Mouse (Mus musculus): ENCODE measurements at regions not wholly inside any gene's neighbourhood (a gene's known extent, or its start where the extent isn't known, plus 50 kb on each side); places are given as distances from the start of the nearest gene placed in this dataset.
A peak's percentile ranks its signal among the peaks of the same experiment; 100 is the strongest.

GRCm38 (mm10) chr17:47133785-47134184 is 123.4 kb upstream of the Ubr2 start:
- WGBS, result 85% methylated on average over 2 of the region's 2 CpGs
- H3K4me1 ChIP-seq (replicated peaks; ENCODE audit: control insufficient read depth, insufficient read depth, low read length), result no peaks in the 10 kb centered on the region
- no peaks in the 10 kb centered on the region for H3K9me3 ChIP-seq (ENCODE audit: control insufficient read depth, low read length)
- no peak overlapping the region for H3K4me2 ChIP-seq (ENCODE audit: low read depth, low read length, severe bottlenecking)
- H3K36me3 ChIP-seq (ENCODE audit: control insufficient read depth, insufficient read depth, low read length), result no peaks in the 10 kb centered on the region
- ATAC-seq (replicated peaks; ENCODE audit: low FRiP score) (no peak), DNase-seq (ENCODE audit: low spot score) (no peak)
- no peak overlapping the region for H3K4me3 ChIP-seq (ENCODE audit: low read depth, low read length)
- no peak overlapping the region for H3K27ac ChIP-seq (ENCODE audit: low read depth, low read length)
- H3K27me3 ChIP-seq (ENCODE audit: control insufficient read depth, insufficient read depth, low read length), result no peaks in the 10 kb centered on the region
- no peak overlapping the region for H3K9ac ChIP-seq (ENCODE audit: low read length)

GRCm38 (mm10) chr17:47127571-47127970 is 117.2 kb upstream of the Ubr2 start:
- DNase-seq (ENCODE audit: low spot score), result no peak
- H3K36me3 ChIP-seq (ENCODE audit: control insufficient read depth, insufficient read depth, low read length), result no peaks in the 10 kb centered on the region
- no peaks in the 10 kb centered on the region for H3K9me3 ChIP-seq (ENCODE audit: control insufficient read depth, low read length)
- H3K9ac ChIP-seq (ENCODE audit: low read length), result no peak overlapping the region
- H3K4me3 ChIP-seq (ENCODE audit: low read depth, low read length), result no peak overlapping the region
- 89% methylated on average over 3 of the region's 3 CpGs for WGBS
- no peak overlapping the region for H3K27ac ChIP-seq (ENCODE audit: low read depth, low read length)
- H3K4me2 ChIP-seq (ENCODE audit: low read depth, low read length, severe bottlenecking), result no peak overlapping the region
- H3K27me3 ChIP-seq (ENCODE audit: control insufficient read depth, insufficient read depth, low read length), result no peaks in the 10 kb centered on the region
- H3K4me1 ChIP-seq (replicated peaks; ENCODE audit: control insufficient read depth, insufficient read depth, low read length), result no peaks in the 10 kb centered on the region
- no peak for ATAC-seq (replicated peaks; ENCODE audit: low FRiP score)

GRCm38 (mm10) chr17:47123576-47123975 is 113.2 kb upstream of the Ubr2 start:
- Histone ChIP-seq H3K4me2 (ENCODE audit: low read depth, low read length, severe bottlenecking) (no peak overlapping the region), H3K9ac (ENCODE audit: low read length) (no peak overlapping the region), H3K9me3 (ENCODE audit: control insufficient read depth, low read length) (no peaks in the 10 kb centered on the region), H3K27ac (ENCODE audit: low read depth, low read length) (no peak overlapping the region), H3K4me3 (ENCODE audit: low read depth, low read length) (no peak overlapping the region), H3K4me1 (replicated peaks; ENCODE audit: control insufficient read depth, insufficient read depth, low read length) (no peaks in the 10 kb centered on the region), H3K36me3 (ENCODE audit: control insufficient read depth, insufficient read depth, low read length) (no peaks in the 10 kb centered on the region), H3K27me3 (ENCODE audit: control insufficient read depth, insufficient read depth, low read length) (no peaks in the 10 kb centered on the region)
- ATAC-seq (replicated peaks; ENCODE audit: low FRiP score) (no peak), DNase-seq (ENCODE audit: low spot score) (no peak)
- WGBS, result 91% methylated on average over 18 of the region's 18 CpGs

GRCm38 (mm10) chr17:47122221-47122620 is 111.9 kb upstream of the Ubr2 start:
- H3K27ac ChIP-seq (ENCODE audit: low read depth, low read length), result no peak overlapping the region
- no peaks in the 10 kb centered on the region for H3K4me1 ChIP-seq (replicated peaks; ENCODE audit: control insufficient read depth, insufficient read depth, low read length)
- ATAC-seq (replicated peaks; ENCODE audit: low FRiP score) (no peak), DNase-seq (ENCODE audit: low spot score) (no peak)
- H3K4me3 ChIP-seq (ENCODE audit: low read depth, low read length), result no peak overlapping the region
- no peaks in the 10 kb centered on the region for H3K36me3 ChIP-seq (ENCODE audit: control insufficient read depth, insufficient read depth, low read length)
- H3K9ac ChIP-seq (ENCODE audit: low read length), result no peak overlapping the region
- no peaks in the 10 kb centered on the region for H3K27me3 ChIP-seq (ENCODE audit: control insufficient read depth, insufficient read depth, low read length)
- H3K4me2 ChIP-seq (ENCODE audit: low read depth, low read length, severe bottlenecking), result no peak overlapping the region
- H3K9me3 ChIP-seq (ENCODE audit: control insufficient read depth, low read length), result no peaks in the 10 kb centered on the region
- 84% methylated on average over 9 of the region's 9 CpGs for WGBS

GRCm38 (mm10) chr17:47118010-47118409 is 107.7 kb upstream of the Ubr2 start:
- no peak overlapping the region for H3K4me3 ChIP-seq (ENCODE audit: low read depth, low read length)
- DNase-seq (ENCODE audit: low spot score), result no peak
- no peaks in the 10 kb centered on the region for H3K36me3 ChIP-seq (ENCODE audit: control insufficient read depth, insufficient read depth, low read length)
- H3K9me3 ChIP-seq (ENCODE audit: control insufficient read depth, low read length), result no peaks in the 10 kb centered on the region
- H3K9ac ChIP-seq (ENCODE audit: low read length), result no peak overlapping the region
- H3K27ac ChIP-seq (ENCODE audit: low read depth, low read length), result no peak overlapping the region
- no peak overlapping the region for H3K4me2 ChIP-seq (ENCODE audit: low read depth, low read length, severe bottlenecking)
- H3K27me3 ChIP-seq (ENCODE audit: control insufficient read depth, insufficient read depth, low read length), result no peaks in the 10 kb centered on the region
- WGBS, result 86% methylated on average over 7 of the region's 7 CpGs
- ATAC-seq (replicated peaks; ENCODE audit: low FRiP score), result no peak
- no peaks in the 10 kb centered on the region for H3K4me1 ChIP-seq (replicated peaks; ENCODE audit: control insufficient read depth, insufficient read depth, low read length)

GRCm38 (mm10) chr17:47115754-47116153 is 105.4 kb upstream of the Ubr2 start:
- H3K4me1 ChIP-seq (replicated peaks; ENCODE audit: control insufficient read depth, insufficient read depth, low read length), result no peaks in the 10 kb centered on the region
- no peaks in the 10 kb centered on the region for H3K27me3 ChIP-seq (ENCODE audit: control insufficient read depth, insufficient read depth, low read length)
- DNase-seq (ENCODE audit: low spot score) (peak; percentile 72), ATAC-seq (replicated peaks; ENCODE audit: low FRiP score) (no peak)
- WGBS, result 51% methylated on average over 13 of the region's 13 CpGs
- H3K9me3 ChIP-seq (ENCODE audit: control insufficient read depth, low read length), result no peaks in the 10 kb centered on the region
- H3K4me3 ChIP-seq (ENCODE audit: low read depth, low read length), result no peak overlapping the region
- no peaks in the 10 kb centered on the region for H3K36me3 ChIP-seq (ENCODE audit: control insufficient read depth, insufficient read depth, low read length)
- H3K27ac ChIP-seq (ENCODE audit: low read depth, low read length), result no peak overlapping the region
- H3K4me2 ChIP-seq (ENCODE audit: low read depth, low read length, severe bottlenecking), result no peak overlapping the region
- no peak overlapping the region for H3K9ac ChIP-seq (ENCODE audit: low read length)

- ATAC-seq (replicated peaks; ENCODE audit: low FRiP score), result no peak
- Histone ChIP-seq H3K36me3 (ENCODE audit: control insufficient read depth, insufficient read depth, low read length) (no peaks in the 10 kb centered on the region), H3K9me3 (ENCODE audit: control insufficient read depth, low read length) (no peaks in the 10 kb centered on the region), H3K27ac (ENCODE audit: low read depth, low read length) (no peak overlapping the region), H3K4me2 (ENCODE audit: low read depth, low read length, severe bottlenecking) (no peak overlapping the region), H3K4me1 (replicated peaks; ENCODE audit: control insufficient read depth, insufficient read depth, low read length) (no peaks in the 10 kb centered on the region), H3K9ac (ENCODE audit: low read length) (no peak overlapping the region), H3K27me3 (ENCODE audit: control insufficient read depth, insufficient read depth, low read length) (no peaks in the 10 kb centered on the region), H3K4me3 (ENCODE audit: low read depth, low read length) (no peak overlapping the region)
- 80% methylated on average over 5 of the region's 5 CpGs for WGBS
- no peak for DNase-seq (ENCODE audit: low spot score)
Observed at GRCm38 (mm10) chr17:47115141-47115540, 104.8 kb upstream of the Ubr2 start.

- Histone ChIP-seq H3K27ac (ENCODE audit: low read depth, low read length) (no peak overlapping the region), H3K4me1 (replicated peaks; ENCODE audit: control insufficient read depth, insufficient read depth, low read length) (no peaks in the 10 kb centered on the region), H3K36me3 (ENCODE audit: control insufficient read depth, insufficient read depth, low read length) (no peaks in the 10 kb centered on the region), H3K9me3 (ENCODE audit: control insufficient read depth, low read length) (no peaks in the 10 kb centered on the region), H3K9ac (ENCODE audit: low read length) (no peak overlapping the region), H3K4me3 (ENCODE audit: low read depth, low read length) (no peak overlapping the region), H3K27me3 (ENCODE audit: control insufficient read depth, insufficient read depth, low read length) (no peaks in the 10 kb centered on the region), H3K4me2 (ENCODE audit: low read depth, low read length, severe bottlenecking) (no peak overlapping the region)
- 90% methylated on average over 7 of the region's 7 CpGs for WGBS
- no peak for ATAC-seq (replicated peaks; ENCODE audit: low FRiP score)
- no peak for DNase-seq (ENCODE audit: low spot score)
Observed at GRCm38 (mm10) chr17:47114736-47115135, 104.4 kb upstream of the Ubr2 start.

- no peaks in the 10 kb centered on the region for H3K9me3 ChIP-seq (ENCODE audit: control insufficient read depth, low read length)
- H3K27me3 ChIP-seq (ENCODE audit: control insufficient read depth, insufficient read depth, low read length), result no peaks in the 10 kb centered on the region
- H3K4me2 ChIP-seq (ENCODE audit: low read depth, low read length, severe bottlenecking), result no peak overlapping the region
- H3K4me3 ChIP-seq (ENCODE audit: low read depth, low read length), result no peak overlapping the region
- H3K36me3 ChIP-seq (ENCODE audit: control insufficient read depth, insufficient read depth, low read length), result no peaks in the 10 kb centered on the region
- H3K9ac ChIP-seq (ENCODE audit: low read length), result no peak overlapping the region
- WGBS, result 88% methylated on average over 16 of the region's 16 CpGs
- no peak for ATAC-seq (replicated peaks; ENCODE audit: low FRiP score)
- DNase-seq (ENCODE audit: low spot score), result no peak
- H3K4me1 ChIP-seq (replicated peaks; ENCODE audit: control insufficient read depth, insufficient read depth, low read length), result no peaks in the 10 kb centered on the region
- no peak overlapping the region for H3K27ac ChIP-seq (ENCODE audit: low read depth, low read length)
Observed at GRCm38 (mm10) chr17:47112556-47113225, 102.3 kb upstream of the Ubr2 start.

Measured in forebrain, embryonic 11.5 days (tissue).